Mouse (Mus musculus) testis, adult 2 months (tissue): ENCODE measurements at regions not wholly inside any gene's neighbourhood (a gene's known extent, or its start where the extent isn't known, plus 50 kb on each side); places are given as distances from the start of the nearest gene placed in this dataset.

ENCODE experiments used
- CTCF ChIP-seq: fragments of 200-500 bp; IDR thresholded peaks from 2 replicates; pipeline ENCODE4 v1.5.1; 2012; ENCODE audit warnings: low read depth, mild to moderate bottlenecking, inconsistent platforms, low read length, moderate library complexity; ENCODE audit not compliant: control insufficient read depth, insufficient read depth, insufficient replicate concordance
- POLR2A ChIP-seq: fragments of 200-500 bp; IDR thresholded peaks from 2 replicates; pipeline ENCODE4 v1.6.1; 2012; ENCODE audit warnings: low read depth, mild to moderate bottlenecking, inconsistent platforms, low read length, moderate library complexity; ENCODE audit not compliant: control insufficient read depth

GRCm38 (mm10) chr7:84779276-84779825 lies 74.0 kb upstream of the Olfr291 start:
- TF ChIP-seq CTCF = peak; percentile 99
- no peak for TF ChIP-seq POLR2A
